Mouse (Mus musculus) thymus, adult 2 months (tissue): Measurements from ENCODE around the gene 5730455P16Rik.

Experiments
- CTCF ChIP-seq: fragments of 200-500 bp; IDR thresholded peaks from 2 replicates; pipeline ENCODE4 v1.5.1; 2012; ENCODE audit warnings: mild to moderate bottlenecking, control low read depth, low read length, moderate library complexity, borderline replicate concordance; ENCODE audit not compliant: control insufficient read depth, poor library complexity, insufficient read depth; ENCODE audit errors: extremely low read depth
- POLR2A ChIP-seq: fragments of 200-500 bp; IDR thresholded peaks from 2 replicates; pipeline ENCODE4 v1.6.1; 2012; ENCODE audit warnings: mild to moderate bottlenecking, low read length, control low read depth, moderate library complexity; ENCODE audit not compliant: control insufficient read depth, poor library complexity, insufficient read depth; ENCODE audit errors: extremely low read depth

- no peak; the same call in 1 of the 2 replicates for TF ChIP-seq POLR2A
- TF ChIP-seq CTCF: no peak
Observed at GRCm38 (mm10) chr11:80377712-80378451, at the start of gene 5730455P16Rik.
